Mouse (Mus musculus): ENCODE data around the gene Mfsd4b1.

The Mfsd4b1 gene

DNA sequence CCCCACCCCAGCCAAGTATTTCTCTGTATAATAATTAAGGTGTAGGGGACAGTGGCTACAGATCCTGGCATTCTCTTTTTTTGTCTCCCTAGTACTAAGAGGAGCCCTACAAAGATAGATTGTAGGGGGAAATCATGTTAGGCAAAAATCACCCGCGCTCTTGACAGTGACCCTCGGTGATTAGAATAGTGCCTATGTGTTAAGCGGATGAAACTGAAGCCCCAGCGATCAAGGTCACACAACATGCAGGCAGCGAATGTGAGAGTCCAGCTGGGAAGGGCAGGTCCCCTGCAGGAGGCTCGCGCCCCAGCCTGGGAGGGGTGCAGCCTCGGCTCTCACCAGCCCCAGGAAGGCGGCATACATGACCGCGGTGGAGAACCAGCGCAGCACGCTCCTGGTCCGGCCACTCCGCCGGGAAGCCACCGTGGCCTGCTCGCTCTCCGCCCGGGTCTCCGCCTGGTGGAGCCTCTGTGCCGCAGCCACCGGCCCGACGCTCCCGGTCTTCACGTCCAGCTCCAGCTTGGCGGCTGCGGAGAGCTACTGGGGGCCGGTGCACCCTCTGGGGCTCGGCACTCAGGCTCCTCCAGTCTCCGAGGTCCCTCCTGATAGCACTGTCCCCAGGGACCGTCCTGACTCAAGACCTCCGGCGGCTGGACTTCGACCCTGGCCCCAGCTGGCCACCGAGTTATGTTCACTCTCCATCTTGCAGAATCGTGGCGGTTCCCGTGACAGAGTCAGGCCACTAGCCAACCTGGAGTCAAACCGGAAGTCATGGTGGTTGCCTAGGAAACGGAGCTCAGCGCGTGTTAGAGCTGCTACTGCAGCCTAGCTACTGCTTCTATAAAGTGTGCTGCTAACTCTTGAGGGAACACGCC, at the start of gene Mfsd4b1:
Mfsd4b1 (minus strand) TSS at position 715 of the 875 bp plus-strand sequence.
- DNase-seq (ENCODE audit: low spot score in 2 of 2), result peak; percentile 52 to 82

DNA sequence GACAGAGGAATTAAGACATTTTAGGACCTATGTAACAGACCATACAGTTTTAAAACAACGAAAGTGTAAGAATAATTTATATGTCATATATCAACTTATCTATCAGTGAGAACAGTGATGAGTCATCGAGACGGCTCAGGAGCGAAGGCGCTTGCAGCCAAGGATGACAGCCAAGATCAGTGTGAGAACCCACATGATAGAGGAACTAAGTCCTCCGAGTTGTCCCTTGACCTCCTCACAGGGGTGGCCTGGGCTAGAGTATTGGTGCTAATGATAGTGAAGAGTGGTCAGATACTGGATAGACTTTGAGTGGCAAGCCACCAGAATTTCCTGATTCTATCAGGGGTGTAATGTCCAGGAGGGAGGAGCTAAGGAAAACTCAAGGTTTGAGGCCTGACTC, 48.5 kb upstream of the Mfsd4b1 start:
- no peak for DNase-seq (ENCODE audit: low spot score in 2 of 2)

DNA sequence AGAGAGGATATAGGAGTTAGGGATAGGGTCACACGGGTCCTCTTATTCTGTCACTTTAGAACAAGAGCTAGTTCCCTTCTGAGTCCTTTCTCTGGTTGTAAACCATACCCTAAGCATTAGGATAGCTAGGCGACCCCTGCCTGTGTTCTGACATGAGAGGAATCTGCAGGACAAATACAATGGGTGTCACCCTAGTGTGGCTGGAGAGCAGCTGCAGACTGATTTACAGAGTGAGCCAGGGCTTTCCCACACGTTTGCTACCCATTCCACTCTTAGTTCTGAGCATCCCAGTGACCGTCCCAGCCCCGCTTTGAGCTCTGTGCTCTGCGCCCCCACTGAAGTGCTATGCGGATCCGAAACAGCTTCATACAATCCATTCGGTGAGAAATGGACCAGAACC, 45.6 kb upstream of the Mfsd4b1 start:
- DNase-seq (ENCODE audit: low spot score in 2 of 2), result no peak

DNA sequence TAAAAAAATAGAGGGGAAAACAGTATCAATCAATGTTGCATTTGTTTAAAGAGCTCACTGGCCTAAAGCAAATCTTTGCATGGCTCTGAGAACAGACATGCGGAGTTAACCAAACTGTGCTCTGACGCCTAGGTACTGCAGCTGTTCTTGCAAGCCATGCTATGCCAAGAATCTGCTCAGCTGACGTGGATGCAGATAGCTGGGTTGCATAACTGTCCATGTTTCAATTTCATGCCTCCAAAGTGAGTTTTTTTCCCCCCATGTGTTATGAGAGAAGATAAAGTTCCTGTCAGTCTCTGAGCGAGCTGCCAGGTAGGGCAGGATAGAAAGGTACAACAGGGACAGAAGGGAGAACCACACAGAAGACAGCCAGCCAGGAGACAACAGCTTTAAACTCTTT, 44.2 kb upstream of the Mfsd4b1 start:
- DNase-seq (ENCODE audit: low spot score in 2 of 2), result no peak

DNA sequence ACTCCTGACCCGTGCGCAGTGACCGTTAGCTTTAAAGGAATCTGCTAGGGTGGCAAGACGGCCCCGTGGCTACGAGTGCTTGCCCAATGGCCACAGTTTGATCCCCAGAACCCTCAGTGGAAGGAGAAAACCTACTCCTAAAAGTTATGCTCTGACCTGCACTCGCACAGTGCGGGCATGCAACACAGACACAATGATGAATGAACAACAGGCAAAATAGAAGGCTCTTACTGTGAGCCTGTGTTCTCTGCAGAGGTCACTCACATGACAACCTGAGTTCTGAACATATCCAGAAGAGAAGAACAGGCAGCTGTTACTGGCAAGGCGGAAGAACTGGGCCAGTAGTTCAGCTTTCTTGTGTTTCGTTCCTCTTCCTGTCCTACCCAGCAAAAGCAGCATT, 43.5 kb upstream of the Mfsd4b1 start:
- no peak for DNase-seq (ENCODE audit: low spot score in 2 of 2)

DNA sequence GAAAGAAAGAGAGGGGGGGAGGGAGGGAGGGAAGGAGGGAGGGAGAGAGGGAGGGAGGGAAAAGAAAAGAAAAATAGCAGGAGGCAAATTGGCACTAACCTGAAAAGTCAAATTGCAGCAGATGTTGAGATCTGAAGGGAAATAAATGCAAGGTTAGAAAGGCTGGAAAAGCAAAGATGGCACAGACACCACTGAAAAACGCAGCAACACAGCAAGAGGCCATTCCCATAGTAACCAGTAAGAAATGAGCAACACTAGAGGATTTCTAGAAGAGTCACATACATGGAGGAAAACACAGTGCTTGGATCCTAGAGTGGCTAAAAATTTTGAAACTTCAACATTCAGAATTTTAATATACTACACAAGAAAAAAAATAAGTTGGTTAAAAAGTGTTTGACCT, 42.5 kb upstream of the Mfsd4b1 start:
- no peak for DNase-seq (ENCODE audit: low spot score in 2 of 2)

DNA sequence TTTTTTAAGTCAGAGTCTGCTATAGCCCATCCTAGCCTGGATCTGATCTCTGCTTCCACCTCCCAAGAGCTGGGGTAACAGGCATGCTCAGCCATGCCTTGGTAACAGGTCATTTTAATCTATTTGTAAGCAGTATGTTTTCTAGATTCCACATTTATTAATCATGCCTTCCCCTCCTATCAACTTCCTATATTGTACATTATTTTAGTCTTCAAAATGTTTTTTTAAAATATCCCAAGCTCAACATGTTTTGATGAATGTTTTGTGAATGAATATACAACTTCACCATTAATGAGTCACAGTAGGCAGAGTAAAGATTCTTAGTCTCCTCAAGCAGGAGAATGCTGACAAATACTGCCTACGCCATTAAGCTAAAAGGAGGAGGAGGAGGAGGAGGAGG, 42.0 kb upstream of the Mfsd4b1 start:
- DNase-seq (ENCODE audit: low spot score in 2 of 2), result no peak

DNA sequence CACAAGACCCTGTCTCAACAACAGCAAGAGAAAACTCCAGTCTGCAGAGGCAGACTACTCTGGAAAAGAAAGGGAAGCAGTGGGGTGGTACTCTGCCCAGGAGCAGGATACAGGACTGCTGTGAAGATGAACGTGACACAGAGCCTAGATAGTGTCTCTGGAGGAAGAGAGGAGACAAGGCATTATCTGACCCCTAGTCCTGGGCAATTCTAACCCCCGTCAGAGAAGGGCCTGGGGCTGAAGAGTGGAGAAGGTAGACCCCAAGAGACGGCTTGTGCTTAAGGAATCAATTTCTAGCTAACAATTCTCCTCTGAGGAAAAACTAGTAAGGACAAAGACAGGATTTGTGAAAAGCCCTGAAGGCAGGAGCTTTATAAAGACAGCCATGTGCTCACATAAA, 40.3 kb upstream of the Mfsd4b1 start:
- DNase-seq (ENCODE audit: low spot score in 2 of 2), result no peak

DNA sequence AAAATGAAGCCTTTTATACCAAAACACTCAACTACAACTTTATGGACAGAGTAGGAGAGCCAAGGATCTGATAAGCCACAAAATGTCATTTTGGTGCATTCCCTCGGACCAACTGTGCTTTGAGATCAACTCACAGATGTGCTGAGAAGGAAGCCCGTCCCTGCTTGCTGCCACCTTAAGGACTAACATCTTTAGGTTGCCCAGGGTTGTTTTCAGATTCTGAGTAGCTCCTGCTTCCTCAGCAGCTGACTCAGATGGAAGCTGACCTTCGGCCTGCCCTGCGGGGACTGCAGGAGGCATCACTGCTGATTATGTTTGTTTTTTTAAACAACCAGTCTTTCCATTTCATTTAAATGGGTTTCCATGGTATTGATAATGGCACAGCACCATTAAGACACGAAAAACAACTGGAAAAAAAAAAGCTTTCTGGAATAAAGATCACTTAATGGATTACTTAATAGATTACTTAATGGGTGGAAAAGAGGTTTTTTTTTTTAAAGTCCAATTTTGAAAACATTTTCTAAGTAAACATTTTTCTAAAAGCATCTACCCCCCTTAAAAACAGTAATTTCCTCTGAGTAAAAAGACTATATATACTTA, 38.3 kb upstream of the Mfsd4b1 start:
- DNase-seq (ENCODE audit: low spot score in 2 of 2), result no peak

DNA sequence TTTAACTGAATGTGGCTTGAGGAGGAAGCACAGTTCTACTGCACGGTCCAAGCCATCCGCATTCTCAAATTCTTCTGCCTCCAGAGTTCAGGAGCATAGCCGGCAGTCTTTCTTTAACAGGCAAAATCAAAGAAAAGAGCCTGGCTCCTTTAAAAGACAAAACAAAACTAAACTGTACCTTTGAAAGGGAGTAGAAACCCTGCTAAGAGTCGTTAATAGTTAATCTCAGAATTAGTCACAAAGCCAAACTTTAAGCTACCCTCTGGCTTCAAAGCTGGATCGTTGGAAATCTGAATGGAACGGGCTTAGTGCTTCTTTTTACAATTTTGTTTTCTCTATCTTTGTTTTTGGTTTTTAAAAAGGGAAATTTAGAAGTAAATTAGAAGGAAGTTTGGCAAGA, 37.7 kb upstream of the Mfsd4b1 start:
- DNase-seq (ENCODE audit: low spot score in 2 of 2), result no peak

DNA sequence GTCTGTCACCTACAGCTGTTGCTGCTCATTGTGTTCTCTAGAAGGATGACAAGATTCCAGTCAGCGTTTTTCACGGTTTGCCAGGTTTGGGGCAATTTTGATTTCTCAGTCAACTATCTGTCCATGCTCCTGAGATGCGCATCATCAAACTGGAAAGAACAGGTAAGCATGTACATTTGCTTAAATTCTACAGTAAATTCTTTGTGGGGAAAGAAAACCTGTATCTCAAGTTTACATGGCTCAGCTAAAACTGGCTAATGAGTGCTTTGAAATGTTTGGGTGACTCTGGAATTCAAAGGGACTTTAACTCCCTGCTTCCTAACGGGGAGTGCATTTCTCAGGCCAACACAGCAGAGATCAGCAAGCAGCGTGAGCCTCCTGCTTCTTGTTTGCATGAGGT, 36.9 kb upstream of the Mfsd4b1 start:
- no peak for DNase-seq (ENCODE audit: low spot score in 2 of 2)

DNA sequence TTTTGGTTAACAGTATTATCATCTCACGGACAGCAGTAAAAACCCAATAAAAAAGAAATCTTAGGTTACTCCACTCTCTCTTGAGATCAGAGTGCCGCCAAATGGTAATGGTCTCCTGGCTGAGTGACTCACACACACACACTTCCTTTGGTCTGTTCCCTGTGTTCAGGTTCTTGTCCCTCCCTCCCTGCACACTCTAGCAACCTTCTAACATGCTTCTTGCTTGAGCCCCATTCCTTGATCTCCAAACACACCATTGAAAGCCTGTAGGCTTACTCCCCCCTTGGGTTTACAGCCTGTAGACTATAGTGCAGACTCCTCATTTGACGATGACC, 33.7 kb upstream of the Mfsd4b1 start:
- DNase-seq (ENCODE audit: low spot score in 2 of 2), result no peak

DNA sequence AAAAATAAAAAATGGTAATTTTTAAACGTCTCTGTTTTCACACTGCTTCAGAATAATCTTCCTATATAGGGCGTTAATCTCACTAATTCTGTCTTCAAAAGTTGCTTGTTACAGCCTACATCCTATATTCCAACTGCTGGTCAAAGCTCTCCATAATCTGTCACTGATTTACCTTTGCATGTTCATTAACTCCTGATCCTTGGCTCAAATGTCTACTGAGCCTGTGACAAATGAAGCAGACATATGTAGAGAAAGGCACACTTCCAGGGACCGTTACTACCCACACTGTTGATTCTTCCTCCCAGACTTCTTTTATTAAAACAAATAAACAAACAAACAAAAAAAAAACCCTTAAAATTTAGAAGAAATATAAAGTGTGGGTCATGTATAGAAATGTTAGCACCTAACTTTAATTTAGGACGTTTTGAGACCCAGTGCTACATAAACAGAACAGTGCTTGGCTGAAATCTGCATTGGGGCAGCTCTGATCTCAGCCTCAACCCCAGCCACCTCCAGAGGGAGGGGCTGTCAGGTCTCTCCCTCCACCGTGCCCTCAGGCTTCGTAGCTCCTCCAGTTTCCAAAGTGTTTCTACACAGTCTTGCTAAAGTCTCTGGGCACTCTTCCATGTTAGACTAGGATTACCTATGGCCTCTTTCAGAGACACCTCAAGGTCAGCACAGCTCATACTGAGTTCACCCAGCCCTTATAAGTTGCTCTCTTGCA, 33.2 kb upstream of the Mfsd4b1 start:
- DNase-seq (ENCODE audit: low spot score in 2 of 2), result no peak

DNA sequence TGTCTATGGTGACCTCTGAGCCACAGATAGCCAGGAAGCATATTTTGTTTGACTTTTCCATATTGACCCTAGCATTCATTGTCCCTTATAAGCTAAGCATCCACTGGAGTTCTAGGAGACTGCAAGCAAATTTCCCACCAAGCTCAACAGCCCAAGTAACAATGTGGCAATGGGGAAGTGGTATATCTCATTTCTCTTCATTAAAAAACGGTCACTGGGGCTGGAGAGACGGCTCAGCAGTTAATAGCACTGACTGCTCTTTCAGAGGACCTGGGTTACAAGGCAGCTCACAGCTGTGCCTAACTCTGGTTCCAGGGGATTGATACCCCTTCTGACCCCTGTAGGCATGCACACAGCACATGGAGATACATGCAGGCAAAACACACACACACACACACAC, 32.5 kb upstream of the Mfsd4b1 start:
- no peak for DNase-seq (ENCODE audit: low spot score in 2 of 2)

DNA sequence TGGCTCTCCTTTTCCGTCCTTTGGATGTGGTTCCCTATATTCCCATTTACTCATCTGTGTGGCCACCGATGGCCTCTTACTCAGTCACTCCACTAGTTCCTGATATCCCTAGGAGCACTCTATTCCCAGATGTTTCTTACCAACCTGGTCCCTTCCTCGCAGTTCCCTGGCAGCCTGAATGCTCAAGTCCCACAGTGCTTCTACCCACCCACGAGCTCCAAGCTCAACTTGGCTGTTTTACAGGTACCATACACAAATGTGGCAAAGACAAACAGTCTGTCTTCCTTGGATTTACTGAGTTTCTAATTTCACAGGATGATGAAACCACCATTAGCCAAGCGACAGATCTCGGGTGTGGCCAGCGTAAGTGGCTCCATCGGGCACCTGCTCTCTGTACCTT, 29.4 kb upstream of the Mfsd4b1 start:
- DNase-seq (ENCODE audit: low spot score in 2 of 2), result no peak

DNA sequence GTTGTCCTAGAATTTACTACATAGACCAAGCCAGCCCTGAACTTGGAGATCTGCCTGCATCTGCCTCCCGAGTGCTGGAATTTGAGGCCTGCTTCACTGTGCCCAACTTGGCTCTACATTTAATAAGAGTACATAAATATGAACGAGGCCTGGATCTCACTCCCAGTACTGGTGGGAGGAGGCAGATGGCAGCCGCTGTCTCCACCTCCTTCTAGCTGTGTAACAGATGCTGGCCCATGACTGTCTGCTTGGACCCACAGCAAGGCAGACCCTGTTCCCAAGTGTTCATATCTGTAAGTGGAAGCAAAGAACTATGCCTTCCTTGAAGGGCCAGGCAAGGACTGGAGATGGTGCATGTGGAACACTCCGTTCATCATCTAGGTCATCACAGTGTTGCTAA, 28.8 kb upstream of the Mfsd4b1 start:
- DNase-seq (ENCODE audit: low spot score in 2 of 2), result no peak

DNA sequence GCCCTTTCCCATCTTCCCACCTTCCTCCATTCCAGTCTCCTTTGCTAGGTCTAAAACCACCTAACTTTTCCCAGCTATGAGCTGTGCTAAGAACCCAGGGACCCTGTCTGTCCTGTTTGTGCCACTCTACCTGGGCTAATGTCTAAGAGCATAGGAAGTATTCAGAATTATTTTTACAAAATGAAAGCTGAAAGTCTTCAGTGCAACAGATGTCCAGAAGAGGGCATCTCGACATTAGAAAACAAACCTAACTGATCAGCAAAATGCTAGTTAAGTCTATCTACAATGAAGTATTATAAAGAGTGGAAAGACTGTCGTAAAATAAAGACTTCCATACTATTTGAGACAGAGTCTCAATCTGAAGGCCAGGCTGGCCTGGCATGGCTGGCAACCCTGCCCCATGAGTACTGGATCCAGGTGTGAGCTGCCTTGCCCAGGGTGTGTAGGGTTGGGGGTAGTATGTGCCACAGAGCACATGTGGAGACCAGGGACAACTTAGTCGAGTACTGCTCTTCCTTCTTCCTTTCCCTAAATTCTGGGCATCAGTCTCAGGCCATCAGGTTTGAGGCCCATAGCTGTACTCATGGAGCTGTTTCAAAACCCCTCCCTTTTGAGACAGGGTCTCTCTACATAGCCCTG, 28.3 kb upstream of the Mfsd4b1 start:
- DNase-seq (ENCODE audit: low spot score in 2 of 2), result no peak

DNA sequence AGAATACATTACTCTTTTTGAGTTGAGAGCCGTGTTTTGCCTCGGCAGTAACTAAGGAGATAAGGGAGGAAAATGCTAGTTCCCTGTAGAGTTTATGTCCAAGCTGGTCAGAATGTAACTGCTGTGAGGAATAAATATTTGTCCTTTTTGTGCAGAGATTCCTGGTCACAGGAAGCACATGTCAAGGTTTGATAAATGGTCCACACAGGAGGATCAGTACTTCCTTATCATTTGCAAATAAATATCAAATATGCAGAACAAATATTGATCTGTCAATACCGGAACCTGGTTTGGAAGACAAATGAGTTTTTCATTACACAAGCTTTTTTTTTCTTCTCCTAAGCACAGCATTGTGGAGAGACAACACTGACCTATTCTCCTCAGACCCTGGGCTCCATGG, 26.9 kb upstream of the Mfsd4b1 start:
- DNase-seq (ENCODE audit: low spot score in 2 of 2), result no peak

DNA sequence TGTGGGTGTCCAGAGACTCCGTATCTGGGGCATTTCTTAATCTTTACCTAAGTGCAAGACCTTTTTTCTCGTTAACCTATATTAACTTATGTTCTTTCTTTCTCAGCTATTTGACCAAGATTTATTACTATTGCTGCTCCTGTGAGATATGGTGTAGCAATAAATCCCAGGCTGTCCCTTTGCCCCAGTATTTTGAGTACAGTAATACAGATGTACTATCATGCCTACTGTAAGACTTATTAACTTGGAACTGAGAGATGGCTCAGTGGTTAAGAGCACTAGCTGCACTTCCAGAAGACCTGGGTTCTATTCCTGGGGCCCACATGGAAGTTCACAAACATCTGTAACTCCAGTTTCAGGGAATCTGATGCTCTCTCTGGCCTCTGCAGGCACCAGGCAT, 25.7 kb upstream of the Mfsd4b1 start:
- DNase-seq (ENCODE audit: low spot score in 2 of 2), result no peak

DNA sequence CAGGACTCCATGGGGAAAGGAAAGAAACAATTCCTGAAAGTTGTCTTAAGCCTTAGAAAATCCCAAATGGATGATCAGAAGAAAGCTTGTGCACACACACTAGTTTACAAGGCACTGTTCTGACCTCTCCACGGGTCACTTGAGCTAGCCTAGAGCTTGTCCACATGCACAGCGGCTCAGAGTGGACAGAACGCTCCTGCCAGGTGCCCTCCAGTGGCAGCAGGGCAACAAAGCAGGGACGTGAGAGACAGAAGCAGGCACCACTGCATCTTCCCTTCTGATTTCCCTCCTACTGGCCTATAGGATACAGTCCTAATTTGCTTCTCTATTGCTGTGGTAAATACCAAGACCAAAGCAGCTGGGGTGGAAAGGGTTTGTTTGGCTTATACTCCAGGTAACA, 16.3 kb upstream of the Mfsd4b1 start:
- DNase-seq (ENCODE audit: low spot score in 2 of 2), result no peak

DNA sequence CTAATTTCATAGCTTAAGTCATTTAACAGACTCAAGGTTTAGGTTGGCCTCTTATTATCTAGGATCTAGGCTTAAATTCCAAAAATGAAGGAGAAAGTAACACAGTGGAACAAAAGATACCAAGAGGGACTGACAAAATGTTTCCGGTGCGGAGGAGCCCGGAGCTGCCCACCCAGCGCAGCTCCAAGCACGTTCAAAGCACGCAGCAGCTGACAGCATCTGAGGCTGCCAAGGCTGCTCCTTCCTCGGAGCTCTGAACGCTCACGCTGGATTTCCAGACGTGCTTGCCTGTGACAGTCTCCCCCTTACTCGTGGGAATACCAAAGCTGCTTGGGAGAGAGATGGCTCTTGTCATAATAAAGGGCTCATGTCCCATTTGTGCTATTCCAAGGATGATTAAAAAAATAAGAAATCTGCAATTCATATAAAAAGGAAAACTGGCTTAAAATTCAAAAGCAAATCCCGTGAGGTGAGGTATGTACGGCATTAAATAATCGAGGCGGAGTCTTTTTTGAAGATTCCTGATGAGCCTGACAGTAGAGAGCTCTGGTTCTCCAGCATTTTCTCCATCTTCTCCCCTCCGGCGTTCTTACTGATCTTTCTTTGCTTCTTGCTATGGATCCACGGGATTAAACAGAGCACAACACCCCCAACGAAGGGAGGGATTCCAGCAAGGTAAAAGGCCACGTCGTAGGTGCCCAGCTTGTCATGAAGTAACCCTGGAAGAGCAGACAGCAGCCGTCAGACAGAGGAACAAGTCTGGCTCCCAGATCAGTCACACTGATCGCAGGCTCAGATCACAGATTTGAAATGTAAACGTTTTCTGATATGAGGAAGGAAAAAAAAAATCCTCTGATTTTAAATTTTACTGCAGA, 11.9 kb upstream of the Mfsd4b1 start:
- DNase-seq (ENCODE audit: low spot score in 2 of 2), result peak in 1 of 2 experiments; percentile 25

DNA sequence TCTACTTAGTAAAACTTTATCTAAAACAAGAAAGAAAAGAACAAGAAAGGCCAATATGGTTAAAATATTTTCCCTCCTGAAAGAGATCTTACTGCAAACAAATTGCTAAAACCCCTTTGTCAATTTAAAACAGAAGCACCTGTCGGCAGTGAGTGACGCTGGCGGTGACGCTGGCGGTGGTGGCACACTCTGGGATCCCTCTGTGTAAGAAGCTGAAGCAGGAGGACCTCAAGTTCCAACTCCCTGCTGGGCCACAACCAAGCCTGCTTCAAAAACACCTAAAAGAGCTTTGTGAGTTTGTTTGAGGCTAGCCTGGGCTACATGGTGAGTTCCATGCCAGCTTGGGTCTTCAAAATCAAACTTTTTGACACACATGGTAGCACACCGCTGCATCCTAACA, 9.9 kb upstream of the Mfsd4b1 start:
- DNase-seq (ENCODE audit: low spot score in 2 of 2), result no peak

Data from cerebellum, postnatal 4 days (tissue).